Mouse (Mus musculus): ENCODE measurements around the gene Cisd1. TPM values are rescaled to one million over a fixed set of nuclear protein-coding genes. Genes with fewer than 3 reads are reported as not detected.

Gene Cisd1
- polyA plus RNA-seq, 1 experiment from 2014 or later: 217 TPM

- Histone ChIP-seq H3K27me3 (ENCODE audit: control insufficient read depth, insufficient read depth, low read length) (no peaks in the 10 kb centered on the region), H3K9ac (ENCODE audit: low read length) (no peak overlapping the region), H3K4me1 (ENCODE audit: control insufficient read depth in 2 of 2, insufficient read depth in 2 of 2, low read length in 2 of 2) (no peaks in the 10 kb centered on the region), H3K36me3 (ENCODE audit: control insufficient read depth, insufficient read depth, low read length) (peaks cover 41% of the 10 kb centered on the region), H3K27ac (replicated peaks in 1 of 2; ENCODE audit: control insufficient read depth in 1 of 2, insufficient read depth in 1 of 2, low read depth in 2 of 2, low read length in 2 of 2) (no peak overlapping the region), H3K4me3 (ENCODE audit: control insufficient read depth in 1 of 2, insufficient read depth in 1 of 2, low read depth in 1 of 2, low read length in 2 of 2) (no peak overlapping the region), H3K9me3 (ENCODE audit: control insufficient read depth, low read length) (no peaks in the 10 kb centered on the region), H3K4me2 (ENCODE audit: low read length) (no peak overlapping the region)
- WGBS: 86% methylated on average over 7 of the region's 7 CpGs
- no peak for ATAC-seq (ENCODE audit: insufficient number of reproducible peaks, insufficient read depth, low FRiP score, low read depth)
Measured at GRCm38 (mm10) chr10:71380406-71380805, 35.7 kb upstream of the Cisd1 start.

GRCm38 (mm10) chr10:71376014-71376413, 31.3 kb upstream of the Cisd1 start:
- Histone ChIP-seq H3K4me3 (ENCODE audit: control insufficient read depth in 1 of 2, insufficient read depth in 1 of 2, low read depth in 1 of 2, low read length in 2 of 2) (no peak overlapping the region), H3K9me3 (ENCODE audit: control insufficient read depth, low read length) (no peaks in the 10 kb centered on the region), H3K9ac (ENCODE audit: low read length) (no peak overlapping the region), H3K27ac (replicated peaks in 1 of 2; ENCODE audit: control insufficient read depth in 1 of 2, insufficient read depth in 1 of 2, low read depth in 2 of 2, low read length in 2 of 2) (no peak overlapping the region), H3K27me3 (ENCODE audit: control insufficient read depth, insufficient read depth, low read length) (no peaks in the 10 kb centered on the region), H3K4me1 (ENCODE audit: control insufficient read depth in 2 of 2, insufficient read depth in 2 of 2, low read length in 2 of 2) (no peaks in the 10 kb centered on the region), H3K4me2 (ENCODE audit: low read length) (no peak overlapping the region), H3K36me3 (ENCODE audit: control insufficient read depth, insufficient read depth, low read length) (peaks cover 43% of the 10 kb centered on the region)
- WGBS: 89% methylated on average over 6 of the region's 6 CpGs
- ATAC-seq (ENCODE audit: insufficient number of reproducible peaks, insufficient read depth, low FRiP score, low read depth): no peak

GRCm38 (mm10) chr10:71373706-71374105, 29.0 kb upstream of the Cisd1 start:
- no peaks in the 10 kb centered on the region for H3K9me3 ChIP-seq (ENCODE audit: control insufficient read depth, low read length)

GRCm38 (mm10) chr10:71371881-71372280, 27.1 kb upstream of the Cisd1 start:
- Histone ChIP-seq H3K27ac (replicated peaks in 1 of 2; ENCODE audit: control insufficient read depth in 1 of 2, insufficient read depth in 1 of 2, low read depth in 2 of 2, low read length in 2 of 2) (no peak overlapping the region), H3K27me3 (ENCODE audit: control insufficient read depth, insufficient read depth, low read length) (no peaks in the 10 kb centered on the region), H3K36me3 (ENCODE audit: control insufficient read depth, insufficient read depth, low read length) (peaks cover 25% of the 10 kb centered on the region), H3K9ac (ENCODE audit: low read length) (no peak overlapping the region), H3K4me2 (ENCODE audit: low read length) (no peak overlapping the region), H3K4me1 (ENCODE audit: control insufficient read depth in 2 of 2, insufficient read depth in 2 of 2, low read length in 2 of 2) (no peaks in the 10 kb centered on the region), H3K9me3 (ENCODE audit: control insufficient read depth, low read length) (no peaks in the 10 kb centered on the region), H3K4me3 (ENCODE audit: control insufficient read depth in 1 of 2, insufficient read depth in 1 of 2, low read depth in 1 of 2, low read length in 2 of 2) (no peak overlapping the region)
- ATAC-seq (ENCODE audit: insufficient number of reproducible peaks, insufficient read depth, low FRiP score, low read depth): no peak
- 76% methylated on average over 6 of the region's 6 CpGs for WGBS

More at GRCm38 (mm10) chr10:71373706-71374105, 29.0 kb upstream of the Cisd1 start:
- no peaks in the 10 kb centered on the region for H3K4me1 ChIP-seq (ENCODE audit: control insufficient read depth in 2 of 2, insufficient read depth in 2 of 2, low read length in 2 of 2)
- no peak for ATAC-seq (ENCODE audit: insufficient number of reproducible peaks, insufficient read depth, low FRiP score, low read depth)
- no peak overlapping the region for H3K9ac ChIP-seq (ENCODE audit: low read length)
- no peak overlapping the region for H3K27ac ChIP-seq (replicated peaks in 1 of 2; ENCODE audit: control insufficient read depth in 1 of 2, insufficient read depth in 1 of 2, low read depth in 2 of 2, low read length in 2 of 2)
- no peaks in the 10 kb centered on the region for H3K27me3 ChIP-seq (ENCODE audit: control insufficient read depth, insufficient read depth, low read length)
- H3K4me2 ChIP-seq (ENCODE audit: low read length): no peak overlapping the region
- peaks cover 35% of the 10 kb centered on the region for H3K36me3 ChIP-seq (ENCODE audit: control insufficient read depth, insufficient read depth, low read length)
- H3K4me3 ChIP-seq (ENCODE audit: control insufficient read depth in 1 of 2, insufficient read depth in 1 of 2, low read depth in 1 of 2, low read length in 2 of 2): no peak overlapping the region
- 85% methylated on average over 11 of the region's 11 CpGs for WGBS

- H3K4me1 ChIP-seq (ENCODE audit: control insufficient read depth in 2 of 2, insufficient read depth in 2 of 2, low read length in 2 of 2): no peaks in the 10 kb centered on the region
- H3K27me3 ChIP-seq (ENCODE audit: control insufficient read depth, insufficient read depth, low read length): no peaks in the 10 kb centered on the region
- no peak for ATAC-seq (ENCODE audit: insufficient number of reproducible peaks, insufficient read depth, low FRiP score, low read depth)
- no peak overlapping the region for H3K4me3 ChIP-seq (ENCODE audit: control insufficient read depth in 1 of 2, insufficient read depth in 1 of 2, low read depth in 1 of 2, low read length in 2 of 2)
- no peak overlapping the region for H3K9ac ChIP-seq (ENCODE audit: low read length)
- 70% methylated on average over 3 of the region's 3 CpGs for WGBS
- no peak overlapping the region for H3K4me2 ChIP-seq (ENCODE audit: low read length)
- peaks cover 27% of the 10 kb centered on the region for H3K36me3 ChIP-seq (ENCODE audit: control insufficient read depth, insufficient read depth, low read length)
- no peak overlapping the region for H3K27ac ChIP-seq (replicated peaks in 1 of 2; ENCODE audit: control insufficient read depth in 1 of 2, insufficient read depth in 1 of 2, low read depth in 2 of 2, low read length in 2 of 2)
- no peaks in the 10 kb centered on the region for H3K9me3 ChIP-seq (ENCODE audit: control insufficient read depth, low read length)
Measured at GRCm38 (mm10) chr10:71369466-71369865, 24.7 kb upstream of the Cisd1 start.

GRCm38 (mm10) chr10:71368128-71368940, 23.6 kb upstream of the Cisd1 start:
- 87% methylated on average over 16 of the region's 16 CpGs for WGBS
- ATAC-seq (ENCODE audit: insufficient number of reproducible peaks, insufficient read depth, low FRiP score, low read depth): no peak
- H3K9ac ChIP-seq (ENCODE audit: low read length): no peak overlapping the region
- H3K4me1 ChIP-seq (ENCODE audit: control insufficient read depth in 2 of 2, insufficient read depth in 2 of 2, low read length in 2 of 2): no peaks in the 10 kb centered on the region
- H3K4me2 ChIP-seq (ENCODE audit: low read length): no peak overlapping the region
- no peak overlapping the region for H3K27ac ChIP-seq (replicated peaks in 1 of 2; ENCODE audit: control insufficient read depth in 1 of 2, insufficient read depth in 1 of 2, low read depth in 2 of 2, low read length in 2 of 2)
- no peak overlapping the region for H3K4me3 ChIP-seq (ENCODE audit: control insufficient read depth in 1 of 2, insufficient read depth in 1 of 2, low read depth in 1 of 2, low read length in 2 of 2)
- no peaks in the 10 kb centered on the region for H3K27me3 ChIP-seq (ENCODE audit: control insufficient read depth, insufficient read depth, low read length)
- H3K36me3 ChIP-seq (ENCODE audit: control insufficient read depth, insufficient read depth, low read length): peaks cover 25% of the 10 kb centered on the region
- H3K9me3 ChIP-seq (ENCODE audit: control insufficient read depth, low read length): no peaks in the 10 kb centered on the region

GRCm38 (mm10) chr10:71363858-71364257, 19.1 kb upstream of the Cisd1 start:
- WGBS: 93% methylated on average over 10 of the region's 10 CpGs

GRCm38 (mm10) chr10:71363440-71363839, 18.7 kb upstream of the Cisd1 start:
- no peak overlapping the region for H3K27ac ChIP-seq (replicated peaks in 1 of 2; ENCODE audit: control insufficient read depth in 1 of 2, insufficient read depth in 1 of 2, low read depth in 2 of 2, low read length in 2 of 2)
- WGBS: 80% methylated on average over 8 of the region's 8 CpGs

More at GRCm38 (mm10) chr10:71363858-71364257, 19.1 kb upstream of the Cisd1 start:
- H3K4me2 ChIP-seq (ENCODE audit: low read length): no peak overlapping the region
- peaks cover 17% of the 10 kb centered on the region for H3K36me3 ChIP-seq (ENCODE audit: control insufficient read depth, insufficient read depth, low read length)
- H3K4me1 ChIP-seq (ENCODE audit: control insufficient read depth in 2 of 2, insufficient read depth in 2 of 2, low read length in 2 of 2): peaks cover 11 to 12% of the 10 kb centered on the region in 2 experiments
- no peak overlapping the region for H3K27ac ChIP-seq (replicated peaks in 1 of 2; ENCODE audit: control insufficient read depth in 1 of 2, insufficient read depth in 1 of 2, low read depth in 2 of 2, low read length in 2 of 2)
- no peak overlapping the region for H3K9ac ChIP-seq (ENCODE audit: low read length)
- H3K27me3 ChIP-seq (ENCODE audit: control insufficient read depth, insufficient read depth, low read length): no peaks in the 10 kb centered on the region
- H3K9me3 ChIP-seq (ENCODE audit: control insufficient read depth, low read length): no peaks in the 10 kb centered on the region
- ATAC-seq (ENCODE audit: insufficient number of reproducible peaks, insufficient read depth, low FRiP score, low read depth): no peak
- no peak overlapping the region for H3K4me3 ChIP-seq (ENCODE audit: control insufficient read depth in 1 of 2, insufficient read depth in 1 of 2, low read depth in 1 of 2, low read length in 2 of 2)

More at GRCm38 (mm10) chr10:71363440-71363839, 18.7 kb upstream of the Cisd1 start:
- Histone ChIP-seq H3K4me2 (ENCODE audit: low read length) (no peak overlapping the region), H3K9me3 (ENCODE audit: control insufficient read depth, low read length) (no peaks in the 10 kb centered on the region), H3K4me1 (ENCODE audit: control insufficient read depth in 2 of 2, insufficient read depth in 2 of 2, low read length in 2 of 2) (peaks cover 11 to 12% of the 10 kb centered on the region in 2 experiments), H3K27me3 (ENCODE audit: control insufficient read depth, insufficient read depth, low read length) (no peaks in the 10 kb centered on the region), H3K36me3 (ENCODE audit: control insufficient read depth, insufficient read depth, low read length) (peaks cover 17% of the 10 kb centered on the region), H3K9ac (ENCODE audit: low read length) (no peak overlapping the region), H3K4me3 (ENCODE audit: control insufficient read depth in 1 of 2, insufficient read depth in 1 of 2, low read depth in 1 of 2, low read length in 2 of 2) (no peak overlapping the region)
- no peak for ATAC-seq (ENCODE audit: insufficient number of reproducible peaks, insufficient read depth, low FRiP score, low read depth)

Data from heart, embryonic 14.5 days (tissue).